Mouse (Mus musculus) forebrain, embryonic 11.5 days (tissue): ENCODE results near the gene Tcf3. TPM values are rescaled to one million over a fixed set of nuclear protein-coding genes. Genes with fewer than 3 reads are reported as not detected.

Source experiments
- ATAC-seq: fragments of 200-750 bp; cut with Nextera tagmentation; replicated peaks from 2 replicates; pipeline ENCODE4 v1.8.0; 2017; ENCODE audit warnings: moderate TSS enrichment; ENCODE audit not compliant: low FRiP score
- DNase-seq: peaks from one replicate; pipeline ENCODE4 v3.0.0-alpha.2; 2017; ENCODE audit warnings: low spot score
- H3K27ac ChIP-seq: fragments of 300-500 bp; sonication (generic); 2 replicates; pipeline ENCODE4 v1.5.1; 2014; ENCODE audit warnings: low read depth, low read length
- H3K27me3 ChIP-seq: fragments of 300-500 bp; sonication (generic); 2 replicates; pipeline ENCODE4 v1.6.1; 2014; ENCODE audit warnings: mild to moderate bottlenecking, low read length, mixed read lengths; ENCODE audit not compliant: control insufficient read depth, insufficient read depth
- H3K36me3 ChIP-seq: fragments of 300-500 bp; sonication (generic); 2 replicates; pipeline ENCODE4 v1.6.1; 2014; ENCODE audit warnings: mild to moderate bottlenecking, low read length, moderate library complexity, mixed read lengths; ENCODE audit not compliant: control insufficient read depth, insufficient read depth
- H3K4me1 ChIP-seq: fragments of 300-500 bp; sonication (generic); replicated peaks from 2 replicates; pipeline ENCODE4 v1.6.1; 2014; ENCODE audit warnings: low read length, mixed read lengths; ENCODE audit not compliant: control insufficient read depth, insufficient read depth
- H3K4me2 ChIP-seq: fragments of 300-500 bp; sonication (generic); 2 replicates; pipeline ENCODE4 v1.6.1; 2014; ENCODE audit warnings: low read depth, mild to moderate bottlenecking, low read length, moderate library complexity, mixed read lengths; ENCODE audit not compliant: severe bottlenecking
- H3K4me3 ChIP-seq: fragments of 300-500 bp; sonication (generic); 2 replicates; pipeline ENCODE4 v1.5.1; 2014; ENCODE audit warnings: low read depth, low read length
- H3K9ac ChIP-seq: fragments of 300-500 bp; sonication (generic); 2 replicates; pipeline ENCODE4 v1.6.1; 2014; ENCODE audit warnings: low read length
- H3K9me3 ChIP-seq: fragments of 300-500 bp; sonication (generic); 2 replicates; pipeline ENCODE4 v1.6.1; 2016; ENCODE audit warnings: low read length, mixed read lengths; ENCODE audit not compliant: control insufficient read depth
- WGBS: fragments of 180-500 bp; shearing (Covaris S2); extraction: QIAGEN DNeasy Blood & Tissue Kit; methylation state at CpG from one replicate; pipeline ENCODE4 v1.1.7; 2014; 5-methylcytosine and 5-hydroxymethylcytosine counted together
- polyA plus RNA-seq: library from polyadenylated mRNA; unstranded; fragments of >200 nt; fragmentation: Nextera tagmentation; extraction: Ambion mirVana; gene quantifications from 2 replicates; pipeline ENCODE4 v1.2.1, GENCODE M21; 2014

Gene Tcf3
- polyA plus RNA-seq, 1 experiment from 2014 or later: 237 TPM

DNA sequence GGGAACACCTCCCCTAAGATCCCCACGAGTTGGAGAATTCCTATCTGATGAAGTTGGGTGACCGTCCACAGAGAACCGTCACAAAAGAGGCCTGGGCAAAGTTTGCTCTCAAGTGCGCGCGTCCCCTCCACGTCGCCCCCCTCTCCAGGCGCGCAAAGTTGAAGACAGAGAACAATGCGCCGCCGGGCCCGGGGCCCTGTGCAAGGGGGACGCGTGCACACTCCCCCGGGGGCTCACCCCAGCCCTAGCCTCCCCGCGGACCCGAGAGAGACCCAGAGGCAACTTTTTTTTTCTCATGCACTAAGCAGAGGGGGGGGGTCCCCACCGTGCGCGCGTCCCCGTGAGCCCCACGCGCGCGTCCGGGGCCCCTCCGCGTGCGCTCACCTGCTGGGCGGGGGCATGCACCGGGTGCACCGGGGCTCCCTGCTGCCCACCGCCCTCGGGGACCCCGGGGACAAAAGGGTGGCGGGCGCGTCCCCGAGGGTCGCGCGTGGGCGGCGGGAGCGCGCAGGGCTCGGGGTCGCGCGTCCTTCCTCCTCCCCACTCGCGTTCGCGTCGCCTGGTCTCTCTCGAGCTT, 423 bp downstream of the Tcf3 start:
- 1% methylated on average over 52 of the region's 60 CpGs for WGBS
- peak overlapping the region; percentile 100 for H3K9ac ChIP-seq
- H3K9me3 ChIP-seq: no peaks in the 10 kb centered on the region
- no peaks in the 10 kb centered on the region for H3K27me3 ChIP-seq
- peak; percentile 87 for DNase-seq
- H3K4me3 ChIP-seq: peak overlapping the region; percentile 98
- peak overlapping the region; percentile 74 for H3K4me2 ChIP-seq
- peak; percentile 42 for ATAC-seq
- H3K4me1 ChIP-seq: peaks cover 13% of the 10 kb centered on the region; the same call in 1 of the 2 replicates
- peaks cover 11% of the 10 kb centered on the region for H3K36me3 ChIP-seq
- peak overlapping the region; percentile 94 for H3K27ac ChIP-seq

DNA sequence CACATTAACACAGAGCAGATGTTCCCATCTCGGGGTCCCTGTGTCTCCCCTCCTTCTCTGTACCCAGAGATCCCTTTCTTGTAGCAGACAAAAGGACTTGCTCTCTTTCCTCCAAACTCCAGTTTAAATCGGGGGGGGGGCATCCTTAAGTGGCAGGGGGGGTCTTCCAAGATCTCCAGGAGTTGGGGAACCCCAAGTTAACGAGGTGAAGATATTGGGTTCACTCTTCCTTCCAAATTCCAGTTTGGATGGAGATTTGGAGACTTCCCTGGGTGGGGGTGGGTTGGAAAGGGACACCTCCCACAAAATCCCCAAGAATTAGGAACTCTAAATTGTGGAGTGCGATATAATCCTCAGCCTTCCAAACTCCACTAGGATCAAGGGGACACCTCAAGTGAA, 1.1 kb downstream of the Tcf3 start:
- DNase-seq: no peak
- H3K4me2 ChIP-seq: peak overlapping the region; percentile 74
- peak overlapping the region; percentile 94 for H3K27ac ChIP-seq
- WGBS: 2% methylated on average over 4 of the region's 4 CpGs
- H3K9ac ChIP-seq: peak overlapping the region; percentile 100
- peaks cover 13% of the 10 kb centered on the region; the same call in 1 of the 2 replicates for H3K4me1 ChIP-seq
- H3K4me3 ChIP-seq: peak overlapping the region; percentile 98
- no peaks in the 10 kb centered on the region for H3K27me3 ChIP-seq
- peaks cover 16% of the 10 kb centered on the region for H3K36me3 ChIP-seq
- no peaks in the 10 kb centered on the region for H3K9me3 ChIP-seq
- ATAC-seq: no peak

DNA sequence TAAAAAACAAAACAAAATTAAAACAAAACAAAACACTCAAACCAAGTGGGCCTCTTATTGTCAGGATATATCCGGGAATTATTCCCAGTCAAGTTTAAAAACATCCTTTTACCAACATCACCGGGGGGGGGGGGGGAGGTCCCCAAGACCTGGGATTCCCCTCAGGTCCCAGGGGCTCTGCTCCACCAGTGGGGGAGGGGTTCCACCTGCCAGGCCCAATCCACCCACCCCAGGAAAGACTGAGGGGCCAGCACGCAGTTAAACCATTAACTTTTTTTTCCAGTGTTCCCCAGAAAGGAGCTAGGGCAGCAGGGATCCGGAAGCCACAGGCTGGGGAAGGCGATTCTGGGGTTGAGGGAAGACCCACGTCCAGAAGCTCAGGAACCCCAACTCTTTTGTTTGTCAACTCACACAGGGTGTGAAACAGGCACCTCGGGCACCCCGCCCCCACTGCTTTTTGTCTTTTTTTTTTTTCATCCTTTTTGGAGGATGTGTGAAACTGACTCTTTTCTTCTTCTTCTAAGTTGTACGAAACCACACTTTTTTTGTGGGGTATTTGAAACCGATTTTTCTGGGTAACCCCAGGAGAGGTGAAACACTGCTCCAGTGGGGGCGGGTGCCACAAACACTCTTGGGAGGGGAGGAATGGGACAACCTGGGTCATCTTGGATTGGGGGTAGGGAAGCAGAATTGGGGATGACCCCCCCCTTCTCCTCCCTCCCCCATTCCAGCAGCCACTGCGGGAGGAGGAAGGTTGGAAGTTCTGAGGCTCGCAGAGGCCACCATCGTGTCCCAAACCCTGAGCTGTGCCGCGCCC, 1.7 kb downstream of the Tcf3 start:
- 25% methylated on average over 16 of the region's 16 CpGs for WGBS
- no peak for DNase-seq

DNA sequence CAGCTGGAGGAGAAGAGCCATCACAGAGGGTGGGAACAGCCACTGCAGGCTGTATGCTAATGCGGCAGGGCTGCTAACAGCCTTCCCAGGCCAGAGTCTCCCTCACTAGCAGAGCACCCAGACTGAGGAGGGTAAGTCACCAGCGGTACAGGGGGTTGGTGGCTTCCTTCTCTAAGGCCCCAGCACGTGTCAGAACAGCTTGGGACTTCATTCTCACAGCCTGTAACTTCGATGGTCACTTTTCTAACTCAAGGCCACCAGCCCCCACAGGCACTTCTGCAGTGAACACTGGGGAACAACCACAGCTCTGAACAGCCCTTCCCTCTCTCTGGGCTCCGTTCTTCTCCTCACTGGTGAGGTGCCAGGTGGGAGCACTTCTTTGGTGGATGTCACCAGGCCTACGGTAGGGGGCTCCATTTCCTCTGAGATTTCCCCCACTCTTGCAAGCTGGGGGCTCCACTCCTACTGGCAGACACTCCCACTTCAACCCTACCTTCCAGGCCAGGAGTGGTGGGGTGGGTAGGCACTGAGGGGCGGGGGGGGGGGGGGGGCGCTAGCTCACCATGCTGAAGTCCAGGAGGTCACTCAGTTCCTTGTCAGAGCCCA, 3.0 kb downstream of the Tcf3 start:
- H3K4me3 ChIP-seq: no peak overlapping the region
- H3K4me2 ChIP-seq: peak overlapping the region; percentile 5; the same call in 1 of the 2 replicates
- DNase-seq (no peak), ATAC-seq (no peak)
- peaks cover 36% of the 10 kb centered on the region for H3K36me3 ChIP-seq
- H3K9me3 ChIP-seq: no peaks in the 10 kb centered on the region
- H3K9ac ChIP-seq: no peak overlapping the region
- no peak overlapping the region for H3K27ac ChIP-seq
- peaks cover 13% of the 10 kb centered on the region; the same call in 1 of the 2 replicates for H3K4me1 ChIP-seq
- WGBS: 78% methylated on average over 6 of the region's 8 CpGs
- H3K27me3 ChIP-seq: no peaks in the 10 kb centered on the region

More for the DNA sequence above, 1.7 kb downstream of the Tcf3 start:
- Histone ChIP-seq H3K4me3 (peak overlapping the region; percentile 98), H3K36me3 (peaks cover 23% of the 10 kb centered on the region), H3K27ac (peak overlapping the region; percentile 94; the same call in 1 of the 2 replicates), H3K4me2 (peak overlapping the region; percentile 74), H3K27me3 (no peaks in the 10 kb centered on the region), H3K9me3 (no peaks in the 10 kb centered on the region), H3K4me1 (peaks cover 13% of the 10 kb centered on the region; the same call in 1 of the 2 replicates), H3K9ac (peak overlapping the region; percentile 100)
- no peak for ATAC-seq

DNA sequence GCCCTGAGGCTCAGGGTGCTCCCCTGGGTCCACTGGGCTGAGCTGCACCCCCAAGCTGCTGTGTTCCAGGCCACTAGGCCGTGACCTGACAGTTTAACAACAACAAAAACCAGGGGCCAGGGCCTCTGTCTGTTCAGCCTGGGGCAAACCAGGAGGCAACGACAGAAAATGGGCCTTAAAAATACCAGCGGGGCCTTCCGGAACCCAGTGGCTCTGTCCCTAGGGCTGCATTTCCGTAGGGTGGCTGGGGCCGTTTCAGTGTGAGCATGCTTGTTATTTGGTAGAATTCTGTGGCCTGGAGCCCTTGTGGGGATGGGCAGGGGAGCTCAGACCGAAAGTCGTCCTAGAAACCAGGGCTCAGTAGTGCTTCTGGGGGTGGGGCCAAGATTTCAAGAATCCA, 3.6 kb downstream of the Tcf3 start:
- Histone ChIP-seq H3K27ac (no peak overlapping the region), H3K9ac (no peak overlapping the region), H3K36me3 (peaks cover 42% of the 10 kb centered on the region), H3K27me3 (no peaks in the 10 kb centered on the region), H3K9me3 (no peaks in the 10 kb centered on the region), H3K4me2 (no peak overlapping the region), H3K4me3 (no peak overlapping the region), H3K4me1 (peaks cover 13% of the 10 kb centered on the region; the same call in 1 of the 2 replicates)
- WGBS: 87% methylated on average over 8 of the region's 8 CpGs
- DNase-seq: no peak
- no peak for ATAC-seq

DNA sequence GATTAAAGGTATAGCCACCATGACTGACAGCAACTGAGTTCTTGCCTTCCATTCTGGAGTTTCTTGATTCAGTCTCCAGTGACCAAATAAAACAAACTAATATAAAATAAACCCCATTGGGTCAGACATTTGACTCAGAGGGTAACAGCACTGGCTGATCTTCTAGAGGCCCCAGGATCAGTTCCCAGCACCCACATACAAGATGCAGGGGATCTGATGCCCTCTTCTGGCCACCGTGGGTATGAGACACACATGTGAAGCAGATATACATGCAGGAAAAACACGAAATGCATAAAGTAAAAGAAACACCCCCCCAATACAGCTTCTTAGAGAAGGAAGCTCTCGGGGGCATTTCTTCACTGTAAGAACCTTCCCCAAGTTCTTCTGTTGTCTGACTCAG, 8.4 kb downstream of the Tcf3 start:
- no peaks in the 10 kb centered on the region for H3K9me3 ChIP-seq
- H3K27me3 ChIP-seq: no peaks in the 10 kb centered on the region
- peaks cover 54% of the 10 kb centered on the region for H3K36me3 ChIP-seq
- no peak for DNase-seq
- no peak overlapping the region for H3K9ac ChIP-seq
- 96% methylated on average over 3 of the region's 3 CpGs for WGBS
- no peak overlapping the region for H3K4me2 ChIP-seq
- H3K4me1 ChIP-seq: no peaks in the 10 kb centered on the region; the same call in 1 of the 2 replicates
- H3K27ac ChIP-seq: no peak overlapping the region
- H3K4me3 ChIP-seq: no peak overlapping the region
- no peak for ATAC-seq

DNA sequence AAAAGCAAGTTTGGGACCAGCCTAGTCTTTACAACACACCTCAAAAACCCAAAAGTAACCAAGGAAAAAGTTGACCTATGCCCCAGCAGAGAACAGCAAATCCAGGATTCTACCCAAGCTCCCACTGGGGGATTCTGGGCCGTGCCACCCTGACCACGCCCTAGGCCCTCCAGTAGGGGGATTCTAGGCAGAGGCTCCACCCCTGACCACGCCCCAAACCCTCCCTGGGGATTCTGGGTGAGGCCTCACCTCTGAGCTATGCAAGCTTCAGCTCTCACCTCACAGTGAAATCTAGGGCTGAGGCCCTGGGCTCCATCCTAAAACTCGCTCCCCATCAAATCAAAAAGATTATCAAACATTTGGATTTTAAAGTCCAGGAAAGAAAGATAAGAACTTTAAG, 9.9 kb downstream of the Tcf3 start:
- Histone ChIP-seq H3K27ac (no peak overlapping the region), H3K9ac (no peak overlapping the region), H3K4me3 (no peak overlapping the region), H3K4me1 (no peaks in the 10 kb centered on the region; the same call in 1 of the 2 replicates), H3K36me3 (peaks cover 56% of the 10 kb centered on the region), H3K4me2 (no peak overlapping the region), H3K9me3 (no peaks in the 10 kb centered on the region), H3K27me3 (no peaks in the 10 kb centered on the region)
- DNase-seq (no peak), ATAC-seq (0 out of 2 replicates have a peak, but pooled peaks have one; percentile 57)
- 51% methylated on average over 4 of the region's 4 CpGs for WGBS

DNA sequence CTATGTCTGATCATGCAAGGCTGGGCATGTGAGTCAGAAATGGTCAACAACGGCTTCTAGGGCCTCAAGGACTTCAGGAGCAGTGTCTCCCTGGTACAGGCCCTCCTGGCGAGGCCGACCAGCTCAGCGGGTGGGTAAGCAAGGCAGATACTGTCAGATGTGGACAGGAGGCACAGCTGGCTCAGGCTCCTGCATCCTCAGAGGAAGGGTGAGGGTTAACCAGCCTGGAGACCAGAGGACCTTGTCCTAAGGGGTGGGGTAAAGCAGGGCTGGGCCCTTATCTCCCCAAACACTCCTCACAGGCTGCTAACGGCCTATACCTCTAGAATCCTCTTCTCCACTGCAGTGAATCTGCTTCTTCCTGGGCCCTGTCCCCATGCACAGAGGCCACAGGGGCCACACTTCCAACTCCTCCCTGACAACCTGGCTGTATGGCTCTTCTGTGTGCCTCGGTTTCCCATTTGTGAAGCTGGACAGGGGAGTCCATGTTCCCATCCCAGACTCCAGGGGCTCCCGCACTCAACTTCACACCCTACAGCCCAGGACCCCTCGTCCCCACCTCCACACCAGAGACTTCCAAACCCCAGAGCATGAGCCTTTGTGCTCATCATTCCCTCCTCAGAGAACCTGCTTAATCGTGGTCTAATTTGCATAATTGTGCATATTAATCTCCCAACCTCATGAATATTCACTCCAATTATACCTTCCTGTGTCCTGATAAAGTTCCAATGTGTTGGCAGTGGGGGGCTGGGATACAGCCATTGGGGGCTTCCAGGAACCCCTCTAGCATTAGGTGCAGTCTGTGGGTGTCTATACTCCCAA, 11.6 kb downstream of the Tcf3 start:
- Histone ChIP-seq H3K27me3 (no peaks in the 10 kb centered on the region), H3K4me3 (no peak overlapping the region), H3K4me1 (no peaks in the 10 kb centered on the region; the same call in 1 of the 2 replicates), H3K4me2 (no peak overlapping the region), H3K9ac (no peak overlapping the region), H3K9me3 (no peaks in the 10 kb centered on the region), H3K27ac (no peak overlapping the region; the same call in 1 of the 2 replicates), H3K36me3 (peaks cover 49% of the 10 kb centered on the region)
- WGBS: 89% methylated on average over 9 of the region's 9 CpGs
- ATAC-seq: no peak
- DNase-seq: no peak
